Mouse (Mus musculus): ENCODE results near the gene Zc3h10.
A peak's percentile ranks its signal among the peaks of the same experiment; 100 is the strongest.
"Not testable (repeated sequence)": the region's sequence is repeated elsewhere in the genome, so short reads cannot be mapped to it uniquely, and the experiment has no call there.

Gene Zc3h10

DNA sequence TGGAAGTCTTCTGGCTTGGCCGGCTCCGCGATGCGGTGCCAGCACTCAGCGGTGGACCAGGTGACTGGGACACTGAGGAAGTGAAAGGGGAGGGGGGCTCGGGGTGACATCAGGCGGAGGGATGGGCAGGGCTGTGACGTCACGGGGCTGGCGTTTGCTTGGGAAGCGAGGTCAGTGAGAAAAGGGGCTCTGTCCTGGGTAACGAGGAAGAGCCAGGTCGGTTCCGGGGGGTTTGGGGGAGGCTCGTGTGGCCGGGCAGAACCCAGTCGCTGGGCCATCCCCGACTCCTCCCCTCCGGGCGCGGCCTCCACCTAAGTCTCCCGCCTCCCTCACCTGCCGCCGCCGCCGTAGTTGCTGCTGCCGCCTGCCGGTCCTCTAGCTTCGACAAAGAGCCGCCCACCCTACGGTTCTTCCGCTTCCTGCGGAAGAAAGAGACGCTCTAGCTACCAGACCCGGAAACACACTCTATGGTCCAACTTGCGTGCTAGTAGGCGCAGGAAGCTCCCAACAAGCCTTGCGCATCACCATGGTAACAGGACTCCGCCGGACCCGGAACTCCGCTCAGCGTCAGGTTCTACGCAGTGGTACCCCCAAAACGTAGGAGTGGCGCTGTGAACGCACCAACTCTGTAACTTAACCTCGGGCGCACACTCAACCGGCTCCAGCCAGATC, at the start of gene Zc3h10:
Gene Zc3h10 (minus strand): TSS at position 414 of the 672 bp plus-strand sequence.
- DNase-seq (ENCODE audit: low spot score): peak; percentile 95

DNA sequence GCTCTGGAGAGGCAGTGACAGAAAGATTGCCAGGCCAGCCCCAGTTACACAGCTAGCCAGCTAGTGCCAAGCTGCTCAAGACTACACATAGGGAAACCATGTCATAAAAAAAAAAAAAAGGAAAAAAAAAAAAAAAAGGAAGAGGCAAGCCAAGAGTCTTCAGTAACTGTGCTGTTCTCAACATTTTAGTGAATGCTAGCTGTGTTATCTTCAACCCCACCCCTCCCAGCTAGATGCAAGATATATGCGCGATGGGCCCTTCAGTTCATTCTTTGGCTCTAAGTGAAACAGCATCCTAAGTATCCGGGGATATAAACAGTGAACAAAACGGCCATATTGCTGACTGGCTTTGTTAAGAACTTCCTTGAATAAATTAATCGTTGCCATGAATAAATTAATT, 45.2 kb upstream of the Zc3h10 start:
- DNase-seq (ENCODE audit: low spot score): no peak

DNA sequence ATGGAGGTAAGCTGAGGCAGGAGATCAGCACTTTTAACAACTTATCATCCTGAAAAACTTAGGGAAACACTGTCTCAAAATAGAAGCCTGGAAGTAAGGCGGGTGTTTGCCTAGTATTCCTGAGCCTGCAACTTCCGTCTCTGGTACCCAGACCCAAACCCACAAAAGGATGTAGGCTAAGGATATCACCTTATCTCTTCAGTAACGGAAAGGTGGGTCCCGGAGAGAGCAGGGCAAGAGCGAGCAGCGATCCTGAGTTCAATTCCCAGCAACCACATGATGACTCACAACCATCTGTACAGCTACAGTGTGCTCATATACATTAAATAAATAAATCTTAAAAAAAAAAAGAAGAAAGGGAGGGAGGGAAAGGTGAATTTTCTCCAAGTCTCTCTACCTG, 43.9 kb upstream of the Zc3h10 start:
- DNase-seq (ENCODE audit: low spot score): no peak

DNA sequence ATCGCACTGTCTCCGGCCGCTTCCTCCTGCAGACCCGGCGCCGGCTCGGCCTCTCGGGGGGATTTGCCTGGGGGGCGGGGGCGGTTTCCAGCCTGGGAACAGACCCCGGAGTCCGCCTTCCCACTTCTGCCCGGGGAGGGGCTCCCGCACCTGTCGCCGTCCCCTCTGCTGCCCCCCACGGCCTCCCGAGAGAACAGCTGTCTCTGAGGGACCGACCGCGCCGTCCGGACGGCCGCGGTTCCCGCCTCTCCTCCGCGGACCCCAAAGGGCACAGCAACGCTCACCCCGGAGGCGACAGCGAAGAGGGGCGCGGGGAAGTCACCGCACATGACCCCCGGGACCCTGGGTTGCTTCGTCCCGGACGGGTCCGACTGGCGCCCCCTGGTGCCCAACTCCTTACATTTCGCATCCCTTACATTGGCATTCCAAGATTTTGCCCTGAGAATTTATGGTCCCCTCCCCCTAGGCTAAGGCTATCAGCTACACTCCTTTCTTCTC, 42.7 kb upstream of the Zc3h10 start:
- DNase-seq (ENCODE audit: low spot score): peak; percentile 44

DNA sequence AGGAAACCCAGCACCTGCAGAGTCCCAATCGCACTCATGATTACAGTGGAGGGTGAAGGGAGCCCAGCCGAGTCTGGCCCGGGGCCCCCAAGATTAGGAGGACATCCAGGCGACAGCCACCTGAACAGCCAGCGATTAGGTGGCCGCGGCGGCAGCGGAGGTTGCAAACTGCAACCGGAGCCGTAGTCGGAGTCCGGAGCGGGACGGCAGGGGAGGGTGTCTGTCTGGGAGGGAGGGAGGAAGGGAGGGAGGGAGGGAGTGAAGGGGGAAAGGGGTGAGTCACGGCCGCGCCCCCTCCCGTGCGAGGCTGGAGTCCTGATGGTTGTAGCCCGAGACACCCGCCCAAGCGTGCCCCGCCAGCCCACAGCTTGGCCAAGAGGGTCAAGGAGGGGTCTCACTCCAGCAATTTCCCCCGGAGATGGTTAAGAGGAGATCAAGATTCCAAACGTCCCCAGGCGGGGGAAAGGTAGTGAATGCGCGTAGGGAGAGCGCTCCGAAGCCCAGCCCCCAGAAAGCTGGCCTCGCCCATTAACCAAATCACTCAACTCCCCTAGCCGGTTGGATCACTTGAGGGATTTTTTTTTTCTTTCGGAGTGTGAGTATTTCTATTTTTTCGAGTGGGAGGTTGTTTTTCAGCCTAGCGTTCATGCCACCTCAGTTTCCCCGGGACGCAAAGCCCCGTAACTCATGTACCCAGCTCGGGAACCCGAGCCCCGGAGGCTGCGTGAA, 42.1 kb upstream of the Zc3h10 start, which contains the start of gene Erbb3:
Gene Erbb3 (minus strand): TSS at position 189 of the 729 bp plus-strand sequence.
- DNase-seq (ENCODE audit: low spot score): no peak

DNA sequence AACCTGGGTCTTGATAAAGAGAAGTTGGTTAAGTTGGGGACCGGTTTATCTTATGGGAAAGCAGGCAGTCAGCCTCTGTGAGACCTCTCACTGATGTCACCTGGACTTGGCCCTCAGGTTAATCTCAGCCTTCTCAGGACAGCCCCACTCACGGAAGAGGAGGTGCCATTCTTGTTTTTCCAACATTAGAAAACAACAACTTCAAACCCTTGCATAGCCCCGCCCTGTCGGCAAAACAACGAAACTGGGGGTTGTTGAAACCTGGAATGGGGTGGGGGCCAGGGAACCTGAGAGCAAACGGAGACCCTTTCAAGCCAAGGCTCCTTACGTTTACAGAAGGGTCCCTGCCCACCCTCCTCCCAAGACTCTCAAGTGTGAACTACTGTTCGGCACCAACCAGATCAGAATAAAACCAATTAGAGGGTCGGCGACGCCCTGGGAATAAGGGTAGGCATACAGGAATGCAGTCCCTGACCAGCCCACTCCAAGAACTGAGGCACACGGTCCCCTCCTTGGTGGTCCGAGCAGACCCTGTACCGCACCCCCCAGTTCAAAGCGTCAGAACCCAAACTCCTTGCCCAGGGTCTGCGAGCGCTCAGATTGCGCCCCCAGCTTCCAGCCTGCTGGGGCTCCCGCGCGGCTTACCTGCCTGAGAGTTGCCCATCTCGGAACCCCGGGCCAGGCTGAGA, 41.3 kb upstream of the Zc3h10 start:
- no peak for DNase-seq (ENCODE audit: low spot score)

DNA sequence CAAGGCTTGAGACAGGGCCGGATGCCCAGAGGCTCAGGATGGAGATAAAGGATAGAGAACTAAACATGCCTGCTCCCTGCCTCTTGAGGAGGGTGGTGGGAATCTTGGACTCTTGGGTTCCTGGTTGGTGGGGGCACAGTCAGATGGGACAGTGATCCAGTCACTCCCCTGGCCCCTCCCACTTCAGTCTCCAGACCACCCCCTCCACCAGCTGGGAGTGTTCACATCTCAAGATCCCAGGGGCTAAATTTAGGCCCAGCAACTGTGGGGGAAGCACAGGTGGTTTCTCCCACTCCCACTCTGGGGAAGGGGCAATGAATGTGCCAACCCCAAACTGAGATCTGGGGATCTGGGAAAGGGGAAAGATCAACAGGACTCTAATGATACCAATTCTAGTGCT, 40.6 kb upstream of the Zc3h10 start:
- DNase-seq (ENCODE audit: low spot score): no peak

DNA sequence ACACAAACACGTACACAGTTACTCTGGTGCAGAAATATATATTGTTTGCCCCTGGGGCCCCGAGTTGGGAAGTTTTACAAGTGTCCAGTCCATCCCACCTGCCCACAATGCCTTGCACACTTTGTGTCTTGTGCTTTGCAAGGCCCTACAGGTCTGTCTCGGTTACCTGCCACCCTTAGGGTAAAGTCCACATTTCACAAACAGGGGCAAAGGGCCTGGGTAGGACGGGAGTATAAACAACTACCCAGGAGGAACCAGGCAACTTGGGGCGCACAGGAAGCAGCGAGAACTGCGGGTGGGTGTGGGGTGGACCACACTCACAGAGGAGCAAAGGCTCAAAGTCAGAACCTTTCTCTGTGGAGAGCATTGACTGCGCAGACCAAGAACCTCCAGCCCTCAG, 40.1 kb upstream of the Zc3h10 start:
- DNase-seq (ENCODE audit: low spot score): no peak

DNA sequence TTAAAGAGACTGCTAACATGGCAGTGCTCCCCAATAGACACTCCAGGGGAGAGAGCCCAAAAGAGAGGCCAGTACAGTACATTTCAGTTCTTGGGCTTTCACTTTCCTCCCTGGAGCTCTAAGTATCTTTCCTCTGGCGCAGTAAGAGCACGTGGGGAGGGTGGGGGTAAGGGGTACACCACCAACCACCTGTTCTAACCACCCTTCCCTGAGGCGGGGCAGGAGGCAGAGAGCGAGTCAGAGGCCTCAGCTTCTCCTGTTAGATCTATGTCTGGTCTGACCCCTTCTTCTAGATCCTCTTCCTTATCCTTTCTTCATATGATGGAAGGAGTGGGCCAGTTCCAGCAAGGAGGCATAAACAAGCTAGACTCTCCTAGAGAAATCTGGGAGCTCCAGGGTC, 39.5 kb upstream of the Zc3h10 start:
- no peak for DNase-seq (ENCODE audit: low spot score)

DNA sequence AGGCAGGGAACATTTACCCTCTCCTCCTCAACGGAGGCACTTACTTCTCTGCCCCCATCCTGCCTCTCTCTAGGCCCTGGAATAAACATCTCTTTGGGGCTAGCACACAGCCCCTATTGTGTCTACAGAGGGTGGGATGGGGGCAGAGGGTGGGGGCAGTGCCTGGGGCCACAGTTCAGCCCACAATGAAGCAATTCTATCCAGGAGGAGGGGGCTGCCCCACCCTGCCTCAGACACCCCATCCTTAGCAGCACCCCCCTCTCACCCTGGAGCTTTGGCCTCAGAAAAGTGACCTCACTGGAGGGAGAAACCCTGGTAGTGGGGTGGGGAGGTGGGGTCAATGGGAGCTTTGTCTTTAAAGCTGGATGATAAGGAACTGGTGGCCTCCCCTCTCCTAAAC, 39.0 kb upstream of the Zc3h10 start:
- peak; percentile 56 for DNase-seq (ENCODE audit: low spot score)

DNA sequence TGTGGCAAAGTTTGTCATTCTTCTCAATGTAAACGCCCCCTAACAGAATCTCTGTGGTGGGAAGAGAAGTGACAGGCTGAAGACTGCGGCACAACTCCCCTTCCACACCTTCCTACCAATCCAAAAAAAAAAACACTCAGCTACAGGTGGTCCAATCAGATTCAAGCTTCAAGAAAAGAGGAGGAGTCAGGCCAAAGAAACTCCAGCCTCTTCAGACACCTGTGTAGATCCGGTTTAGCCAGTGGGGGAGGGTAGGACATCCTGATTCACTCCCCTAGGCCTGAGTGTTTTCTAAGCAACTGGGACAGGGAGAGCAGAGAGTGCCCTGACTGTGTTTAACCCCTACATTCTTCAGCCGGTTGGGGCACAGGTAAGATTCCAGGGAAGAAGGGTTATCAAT, 36.8 kb upstream of the Zc3h10 start:
- no peak for DNase-seq (ENCODE audit: low spot score)

DNA sequence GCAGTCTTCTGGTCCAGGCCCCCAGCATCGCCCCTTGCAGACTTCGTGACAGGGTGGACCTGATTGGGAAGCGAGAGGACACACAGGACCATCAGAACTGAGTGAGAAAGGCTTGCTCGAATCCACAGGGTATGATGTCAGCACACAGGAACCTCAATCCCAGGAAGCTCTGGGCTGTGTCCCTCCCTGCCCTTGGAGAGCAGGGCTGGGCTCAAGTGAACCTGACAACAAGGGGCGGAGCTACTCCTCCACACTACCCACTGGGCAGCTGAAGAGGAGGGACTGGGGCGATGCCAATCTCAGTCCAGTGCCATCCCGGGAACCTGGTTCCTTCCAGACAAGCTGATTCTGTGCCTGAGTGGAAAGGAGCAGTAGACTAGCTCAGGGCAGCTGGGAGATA, 36.1 kb upstream of the Zc3h10 start:
- peak; percentile 47 for DNase-seq (ENCODE audit: low spot score)

DNA sequence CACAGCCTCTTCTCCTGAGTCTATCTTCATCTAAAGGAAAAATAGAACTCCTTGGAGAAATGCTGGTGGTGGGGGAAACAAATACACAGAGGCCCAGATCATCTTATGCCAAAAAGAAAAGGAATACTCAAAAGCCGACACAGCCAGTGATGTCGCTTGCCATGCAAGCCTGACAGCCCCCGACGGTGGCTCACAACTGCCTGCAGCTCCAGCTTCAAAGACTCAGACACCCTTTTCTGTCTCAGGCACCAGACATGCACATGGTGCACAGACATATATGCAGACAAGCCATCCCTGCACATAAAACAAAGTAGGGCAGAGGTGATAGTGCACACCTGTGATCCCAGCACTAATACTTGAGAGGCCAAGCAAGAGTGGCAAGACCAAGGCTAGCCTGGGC, 32.2 kb upstream of the Zc3h10 start:
- no peak for DNase-seq (ENCODE audit: low spot score)

DNA sequence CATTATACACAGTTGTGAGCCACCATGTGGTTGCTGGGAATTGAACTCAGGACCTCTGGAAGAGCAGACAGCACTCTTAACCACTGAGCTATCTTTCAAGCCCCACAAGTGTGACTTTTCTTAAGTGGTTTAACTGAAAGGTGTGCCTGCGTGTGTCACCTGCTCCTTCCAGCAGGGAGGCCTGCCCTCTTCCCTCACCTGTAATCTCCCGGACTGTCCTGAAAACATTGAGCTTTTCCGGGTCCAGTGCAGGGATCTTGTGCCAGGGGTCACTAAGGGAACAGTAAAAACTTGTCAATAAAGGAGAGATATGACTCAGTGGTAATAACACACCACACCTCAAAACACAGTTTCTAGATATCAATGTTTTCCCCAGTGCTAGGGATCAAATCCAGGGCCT, 31.7 kb upstream of the Zc3h10 start:
- no peak for DNase-seq (ENCODE audit: low spot score)

DNA sequence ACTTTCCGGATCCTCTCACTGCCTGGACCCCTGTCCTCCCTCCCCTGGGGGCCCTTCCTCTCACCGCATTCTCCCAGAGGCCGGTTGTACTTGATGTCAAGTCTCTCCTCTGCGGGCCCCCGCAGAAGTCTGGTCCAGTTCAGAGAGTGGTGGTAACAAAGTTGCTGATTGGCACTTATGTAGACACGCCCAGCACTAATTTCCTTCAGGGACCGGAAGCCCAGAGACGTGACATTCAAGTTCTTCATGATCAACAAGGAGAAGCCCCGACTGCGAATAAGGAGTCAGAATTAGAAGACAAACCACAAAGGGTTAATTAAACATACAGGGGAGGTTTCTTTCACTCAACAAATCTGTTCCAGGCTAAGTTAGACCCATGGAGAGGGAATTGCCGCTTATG, 30.8 kb upstream of the Zc3h10 start:
- no peak for DNase-seq (ENCODE audit: low spot score)

DNA sequence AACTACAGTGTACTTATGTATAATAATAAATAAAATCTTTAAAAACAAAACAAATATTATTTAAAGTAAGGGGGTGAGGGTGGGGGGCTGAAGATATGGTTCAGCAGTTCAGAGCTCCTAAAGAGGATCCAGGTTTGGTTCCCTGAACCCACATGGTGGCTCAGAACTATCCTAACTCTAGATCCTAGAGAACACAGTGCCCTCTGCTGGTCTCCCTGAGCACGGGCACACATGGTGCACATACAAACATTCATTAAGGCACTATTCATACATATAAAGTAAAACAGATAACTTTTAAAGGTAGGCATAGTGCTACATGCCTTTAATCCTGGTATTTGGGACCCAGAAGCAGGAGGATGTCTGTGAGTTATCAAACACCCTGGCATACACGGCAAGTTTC, 27.5 kb upstream of the Zc3h10 start:
- no peak for DNase-seq (ENCODE audit: low spot score)

DNA sequence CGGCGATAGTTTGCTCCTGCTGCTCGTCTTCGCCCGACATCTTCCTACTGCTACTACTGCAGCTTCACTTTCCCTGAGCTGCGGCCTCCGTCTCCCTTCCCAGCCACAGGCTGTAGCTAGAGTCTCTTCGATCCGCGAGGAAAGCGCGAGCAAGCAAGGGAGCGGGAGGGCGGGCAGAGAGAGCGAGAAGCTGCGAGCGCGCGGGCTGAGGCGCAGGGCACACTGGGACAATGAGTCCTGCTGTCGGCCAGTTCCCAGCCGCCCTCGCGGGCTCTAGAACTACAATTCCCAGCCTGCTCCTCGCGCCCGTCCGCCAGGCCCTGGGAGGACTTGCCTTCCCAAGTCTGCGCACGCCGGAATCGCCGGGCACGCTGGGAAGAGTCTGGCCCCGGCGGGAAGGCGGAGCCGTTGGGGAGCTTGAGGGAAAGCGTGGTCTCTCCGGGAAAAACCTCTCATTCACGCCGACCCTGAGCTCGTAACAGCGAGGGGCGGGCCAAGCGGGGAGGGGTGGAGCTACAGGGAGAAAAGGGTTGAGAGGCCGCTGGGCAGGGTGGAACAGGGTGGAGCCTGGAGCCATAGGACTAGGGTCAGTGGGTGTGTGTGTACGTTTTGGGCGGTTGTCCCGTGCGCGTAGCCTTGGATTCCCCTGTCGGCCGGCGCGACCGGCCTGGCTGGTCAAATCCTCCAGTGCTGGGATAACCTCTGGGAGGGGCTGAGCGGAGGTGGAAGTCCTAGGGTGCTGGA, 18.4 kb upstream of the Zc3h10 start, which contains the start of gene Pa2g4:
Gene Pa2g4 (minus strand): TSS at position 200 of the 744 bp plus-strand sequence.
- DNase-seq (ENCODE audit: low spot score): peak; percentile 98

DNA sequence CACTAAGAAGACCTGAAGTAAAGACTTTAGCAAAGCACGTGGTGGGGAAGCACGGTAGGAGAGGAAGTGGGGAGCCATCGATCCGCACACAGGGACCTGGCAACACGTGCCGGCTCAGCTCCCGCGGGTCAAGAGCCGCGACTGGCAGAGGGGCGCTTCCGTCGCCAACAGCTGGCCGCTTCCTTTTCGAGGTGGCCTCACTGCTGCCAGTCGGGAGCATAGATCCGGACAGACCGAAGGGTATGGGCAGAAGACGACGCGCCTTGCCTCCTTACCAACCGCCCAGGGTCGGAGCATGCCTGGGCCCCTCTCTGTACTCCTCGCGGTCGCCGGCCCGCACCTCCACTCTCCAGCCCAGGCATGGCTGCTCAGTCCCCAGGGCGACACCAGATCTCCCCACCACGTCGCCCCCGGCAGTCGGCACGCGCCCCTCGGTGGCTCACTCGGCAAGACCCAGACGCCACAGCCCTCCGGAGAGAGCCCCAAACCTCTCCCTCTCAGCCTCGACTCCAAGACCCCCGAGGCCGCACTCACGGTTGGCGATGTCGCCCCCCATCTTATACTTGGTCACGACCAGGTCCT, 17.7 kb upstream of the Zc3h10 start:
- no peak for DNase-seq (ENCODE audit: low spot score)

DNA sequence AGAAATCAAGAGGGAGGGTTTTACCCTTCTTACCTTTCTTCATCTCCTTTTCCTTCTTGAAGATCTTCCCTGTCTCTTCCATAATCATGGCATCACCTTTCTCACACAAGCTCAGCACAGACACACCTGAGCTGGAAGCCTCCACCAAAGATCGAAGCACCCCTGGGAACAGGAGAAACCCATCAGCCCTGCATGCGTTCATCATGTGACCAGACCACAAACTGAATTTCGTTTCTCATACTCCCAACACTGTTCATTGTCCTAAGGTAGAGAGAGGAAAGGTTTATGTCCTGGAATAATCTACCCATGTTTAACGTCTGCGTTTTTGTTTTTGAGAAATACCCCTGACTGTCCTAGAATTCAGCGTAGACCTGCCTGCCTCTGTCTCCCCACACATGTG, 16.0 kb upstream of the Zc3h10 start:
- DNase-seq (ENCODE audit: low spot score): no peak

DNA sequence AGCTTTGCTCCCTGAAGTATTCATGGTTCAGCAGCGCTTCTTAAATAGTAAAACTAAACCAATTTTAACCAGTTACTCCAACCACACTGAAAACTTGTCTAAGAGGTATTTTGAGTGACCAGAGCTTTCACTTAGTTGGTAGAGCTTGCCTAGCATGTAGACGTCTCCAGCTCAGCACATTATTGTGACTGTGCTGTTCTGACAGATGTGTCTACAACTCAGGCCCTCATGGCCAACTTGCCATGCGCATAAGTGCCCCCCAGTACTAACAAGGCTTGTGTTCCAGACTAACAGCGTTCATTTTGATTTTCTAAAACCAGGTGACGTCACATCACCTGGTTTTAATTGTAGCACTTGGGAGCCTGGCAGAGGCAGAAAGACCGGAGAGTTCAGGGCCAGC, 9.4 kb upstream of the Zc3h10 start:
- DNase-seq (ENCODE audit: low spot score): no peak

DNA sequence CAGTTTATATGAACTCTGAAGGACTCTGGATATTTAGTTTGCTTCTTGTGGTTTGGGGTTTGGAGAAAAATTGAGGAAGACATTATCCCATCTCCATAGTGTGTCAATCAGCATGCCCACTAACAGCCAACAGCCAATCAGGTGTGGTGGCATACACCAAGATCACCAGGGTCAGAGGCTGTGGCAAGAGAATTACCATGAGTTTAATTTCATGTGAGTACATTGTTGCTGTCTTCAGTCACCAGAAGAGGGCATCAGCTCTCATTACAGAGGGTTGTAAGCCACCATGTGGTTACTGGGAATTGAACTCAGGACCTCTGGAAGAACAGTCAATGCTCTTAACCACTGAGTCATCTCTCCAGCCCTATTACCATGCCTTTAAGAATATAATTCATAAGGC, 8.7 kb upstream of the Zc3h10 start:
- no peak for DNase-seq (ENCODE audit: low spot score)

DNA sequence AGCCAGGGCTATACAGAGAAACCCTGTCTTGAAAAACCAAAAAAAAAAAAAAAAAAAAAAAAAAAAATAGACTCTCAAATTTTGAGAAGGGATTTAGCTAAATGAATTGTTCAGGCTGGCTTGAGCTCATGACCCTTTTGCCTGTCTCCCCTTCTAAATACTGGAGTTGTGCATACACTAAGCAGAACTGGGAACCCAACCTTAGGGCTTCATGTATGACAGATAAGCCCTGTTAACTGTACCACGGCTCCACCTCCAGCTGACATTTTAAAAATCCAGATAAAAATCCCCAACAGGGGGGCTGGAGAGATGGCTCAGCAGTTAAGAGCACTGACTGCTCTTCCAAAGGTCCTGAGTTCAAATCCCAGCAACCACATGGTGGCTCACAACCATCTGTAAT, 8.0 kb upstream of the Zc3h10 start:
- not testable (repeated sequence) for DNase-seq (ENCODE audit: low spot score)

Data from layer of hippocampus, adult 11-12 months (tissue).